Mouse (Mus musculus) CH12.LX (cell line): ENCODE results near the gene Myh8. TPM values are rescaled to one million over a fixed set of nuclear protein-coding genes. Genes with fewer than 3 reads are reported as not detected.

Source experiments
- DNase-seq: peaks from one replicate; pipeline ENCODE4 v3.0.0-alpha.2; 2013; ENCODE audit errors: extremely low read depth
- H3K27ac ChIP-seq: 2 replicates; pipeline ENCODE4 v1.5.1; 2012; ENCODE audit warnings: low read depth, mild to moderate bottlenecking, control low read depth, moderate library complexity; ENCODE audit not compliant: insufficient read depth
- H3K27me3 ChIP-seq: replicated peaks from 2 replicates; pipeline ENCODE3; 2012; ENCODE audit warnings: inconsistent platforms
- H3K36me3 ChIP-seq, 2 experiments: replicated peaks in 1 of 2; 2 replicates each; pipeline versions ENCODE3 to v1.6.1; 2012; ENCODE audit warnings: inconsistent platforms in 1 of 2, low read length in 1 of 2, mild to moderate bottlenecking in 1 of 2, mixed read lengths in 1 of 2, moderate library complexity in 1 of 2; ENCODE audit not compliant: control insufficient read depth in 1 of 2, insufficient read depth in 1 of 2
- H3K4me1 ChIP-seq, 2 experiments: 2 replicates each; pipeline ENCODE4 v1.6.1; 2012; ENCODE audit warnings: inconsistent platforms in 1 of 2, moderate library complexity in 1 of 2; ENCODE audit not compliant: insufficient read depth in 2 of 2, control insufficient read depth in 1 of 2
- H3K4me2 ChIP-seq: 2 replicates; pipeline ENCODE4 v1.6.1; 2012; ENCODE audit warnings: low read depth, mild to moderate bottlenecking, control low read depth; ENCODE audit not compliant: poor library complexity, insufficient read depth, severe bottlenecking
- H3K4me3 ChIP-seq, 3 experiments: fragments of 150-350 bp in 1 of 3; sonication (generic) in 1 of 3; replicated peaks in 1 of 3; 2 replicates each; pipeline versions ENCODE3 to v1.5.1; 2011 to 2012; ENCODE audit warnings: low read depth in 2 of 3, low read length in 2 of 3, mild to moderate bottlenecking in 2 of 3, moderate library complexity in 2 of 3, control low read depth in 1 of 3, improper control_type of control experiment in 1 of 3, inconsistent platforms in 1 of 3, mixed read lengths in 1 of 3; ENCODE audit not compliant: poor library complexity in 1 of 3
- H3K79me2 ChIP-seq: replicated peaks from 2 replicates; pipeline ENCODE4 v1.6.1; 2012; ENCODE audit warnings: mild to moderate bottlenecking, moderate library complexity; ENCODE audit not compliant: control insufficient read depth, poor library complexity, insufficient read depth, severe bottlenecking; ENCODE audit errors: extremely low read depth
- H3K9ac ChIP-seq: 2 replicates; pipeline ENCODE4 v1.6.1; 2012; ENCODE audit warnings: low read depth, mild to moderate bottlenecking, control low read depth, moderate library complexity; ENCODE audit not compliant: insufficient read depth
- H3K9me3 ChIP-seq: replicated peaks from 2 replicates; pipeline ENCODE3; 2012; ENCODE audit warnings: low read length, inconsistent platforms, mixed read lengths
- BHLHE40 ChIP-seq: IDR thresholded peaks from 2 replicates; pipeline ENCODE4 v1.6.1; 2011; ENCODE audit warnings: mild to moderate bottlenecking, low read depth, low read length, improper control_type of control experiment
- CHD1 ChIP-seq: IDR thresholded peaks from 2 replicates; pipeline ENCODE4 v1.6.1; 2012; ENCODE audit warnings: low read depth, low read length, improper control_type of control experiment, inconsistent platforms
- CHD2 ChIP-seq: IDR thresholded peaks from 2 replicates; pipeline ENCODE4 v1.6.1; 2011; ENCODE audit warnings: low read length, improper control_type of control experiment
- ETS1 ChIP-seq: conservative IDR thresholded peaks from 2 replicates; pipeline ENCODE4 v1.6.1; 2012; ENCODE audit warnings: low read depth, mild to moderate bottlenecking, inconsistent platforms, low read length, improper control_type of control experiment, moderate library complexity
- JUND ChIP-seq: conservative IDR thresholded peaks from 2 replicates; pipeline ENCODE4 v1.6.1; 2011; ENCODE audit warnings: low read depth, low read length, improper control_type of control experiment
- MAFK ChIP-seq: IDR thresholded peaks from 2 replicates; pipeline ENCODE4 v1.6.1; 2011; ENCODE audit warnings: low read length, improper control_type of control experiment; ENCODE audit not compliant: insufficient replicate concordance
- MAX ChIP-seq: IDR thresholded peaks from 2 replicates; pipeline ENCODE4 v1.6.1; 2011; ENCODE audit warnings: low read length, improper control_type of control experiment
- MEF2A ChIP-seq: IDR thresholded peaks from 2 replicates; pipeline ENCODE4 v1.6.1; 2014; ENCODE audit warnings: low read depth, mild to moderate bottlenecking, inconsistent platforms, low read length, improper control_type of control experiment, borderline replicate concordance
- RAD21 ChIP-seq: IDR thresholded peaks from 2 replicates; pipeline ENCODE4 v1.6.1; 2011; ENCODE audit warnings: low read depth, mild to moderate bottlenecking, low read length, improper control_type of control experiment, moderate library complexity
- SIN3A ChIP-seq: IDR thresholded peaks from 2 replicates; pipeline ENCODE4 v1.6.1; 2012; ENCODE audit warnings: low read length, improper control_type of control experiment, inconsistent platforms
- TCF12 ChIP-seq: IDR thresholded peaks from 2 replicates; pipeline ENCODE4 v1.6.1; 2014; ENCODE audit warnings: low read depth, mild to moderate bottlenecking, inconsistent platforms, low read length, improper control_type of control experiment
- UBTF ChIP-seq: IDR thresholded peaks from 2 replicates; pipeline ENCODE4 v1.6.1; 2012; ENCODE audit warnings: low read depth, mild to moderate bottlenecking, inconsistent platforms, low read length, improper control_type of control experiment, moderate library complexity
- dilution Hi-C: fragments of 300-500 bp; cut with MboI; formaldehyde crosslinking; loops from 2 replicates; pipeline ENCODE4 v1.14.3; 2020; ENCODE audit warnings: low sequenced_read_pairs; ENCODE audit not compliant: extremely low pct_unique_long_range_greater_than_20kb, extremely low pct_ligation_motif_present
- in situ Hi-C: fragments of 300-500 bp; cut with MboI; formaldehyde crosslinking; loops from 3 replicates; pipeline ENCODE4 v1.14.3; 2019; ENCODE audit warnings: low sequenced_read_pairs, low pct_ligation_motif_present, low pct_unique_long_range_greater_than_20kb, mixed read lengths
- polyA plus RNA-seq: library from polyadenylated mRNA; unstranded; fragments of >175 nt; gene quantifications from 2 replicates; pipeline ENCODE4 v1.2.1, GENCODE M21; 2012; ENCODE audit warnings: low read depth; ENCODE audit not compliant: insufficient read length
- total RNA-seq, 2 experiments: library from RNA; depleted of rRNA; stranded (reverse); fragments of 300-350 nt in 1 of 2; fragments of >200 nt in 1 of 2; gene quantifications; 2 replicates each; pipeline ENCODE4 v1.2.3; 2012 to 2014

Myh8 gene
- total and polyA plus RNA-seq, 3 experiments: 0.04 TPM; not detected in 2

- in situ Hi-C loops (no loop called here), dilution Hi-C loops (no loop called here)
- DNase-seq: no peak
- Histone ChIP-seq H3K9ac (no peak overlapping the region), H3K9me3 (no peaks in the 10 kb centered on the region), H3K4me1 (peaks cover 0 to 9% of the 10 kb centered on the region in 2 experiments; a peak in 2 of 4 replicates), H3K4me2 (no peak overlapping the region), H3K4me3 (no peak overlapping the region), H3K27ac (no peak overlapping the region), H3K79me2 (no peaks in the 10 kb centered on the region), H3K27me3 (peaks cover 5% of the 10 kb centered on the region), H3K36me3 (no peaks in the 10 kb centered on the region)
- TF ChIP-seq MEF2A (no peak), CHD1 (no peak), RAD21 (no peak), CHD2 (no peak), UBTF (no peak), MAX (no peak), SIN3A (no peak), MAFK (no peak), ETS1 (no peak), JUND (no peak), BHLHE40 (no peak), TCF12 (no peak)
Observed at GRCm38 (mm10) chr11:67358031-67358430, 81.1 kb downstream of the Myh8 start.

Other genes with a start within 250 kb of the Myh8 start
- 31.2 and 36.4 TPM in 2 replicates for gene Adprm, start 224.5 kb upstream of the Myh8 start, total RNA-seq (2012; rRNA removed)
- gene Adprm, start 224.5 kb upstream of the Myh8 start, total RNA-seq (2014; rRNA removed): 51.0 and 53.8 TPM in 2 replicates
- 43.4 and 56.7 TPM in 2 replicates for gene Adprm, start 224.5 kb upstream of the Myh8 start, polyA plus RNA-seq
- gene Sco1, start 224.5 kb upstream of the Myh8 start, total RNA-seq (2012; rRNA removed): 20.4 and 23.0 TPM in 2 replicates
- gene Sco1, start 224.5 kb upstream of the Myh8 start, total RNA-seq (2014; rRNA removed): 32.7 and 35.9 TPM in 2 replicates
- gene Sco1, start 224.5 kb upstream of the Myh8 start, polyA plus RNA-seq: 15.4 and 18.7 TPM in 2 replicates
- gene Myh3, start 198.8 kb upstream of the Myh8 start, total RNA-seq (2012; rRNA removed): 0.55 and 0.64 TPM in 2 replicates
- 0.08 and 0.12 TPM in 2 replicates for gene Myh3, start 198.8 kb upstream of the Myh8 start, total RNA-seq (2014; rRNA removed)
- gene Myh3, start 198.8 kb upstream of the Myh8 start, polyA plus RNA-seq: 0.26 and 0.29 TPM in 2 replicates
- gene Myh2, start 106.1 kb upstream of the Myh8 start, total RNA-seq (2012; rRNA removed): 0.08 TPM in 2 replicates
- 0.04 TPM in 1 of 2 replicates, not detected in the other for gene Myh2, start 106.1 kb upstream of the Myh8 start, total RNA-seq (2014; rRNA removed)
- 0.04 TPM in 1 of 2 replicates, not detected in the other for gene Myh2, start 106.1 kb upstream of the Myh8 start, polyA plus RNA-seq
- 0.04 TPM in 2 replicates for gene Myh1, start 77.1 kb upstream of the Myh8 start, total RNA-seq (2012; rRNA removed)
- gene Myh1, start 77.1 kb upstream of the Myh8 start, total RNA-seq (2014; rRNA removed): 0.04 TPM in 1 of 2 replicates, not detected in the other
- 0.04 TPM in 1 of 2 replicates, not detected in the other for gene Myh1, start 77.1 kb upstream of the Myh8 start, polyA plus RNA-seq
- gene Myh4, start 39.1 kb upstream of the Myh8 start, total RNA-seq (2012; rRNA removed): 0.04 TPM in 2 replicates
- not detected in 2 replicates for gene Myh4, start 39.1 kb upstream of the Myh8 start, total RNA-seq (2014; rRNA removed)
- gene Myh4, start 39.1 kb upstream of the Myh8 start, polyA plus RNA-seq: not detected in 2 replicates
- 1.2 and 2.1 TPM in 2 replicates for gene Myh13, start 44.5 kb downstream of the Myh8 start, total RNA-seq (2012; rRNA removed)
- 0.88 and 1.1 TPM in 2 replicates for gene Myh13, start 44.5 kb downstream of the Myh8 start, total RNA-seq (2014; rRNA removed)
- 2.4 and 2.8 TPM in 2 replicates for gene Myh13, start 44.5 kb downstream of the Myh8 start, polyA plus RNA-seq
- 7.0 and 7.4 TPM in 2 replicates for gene Gas7, start 178.3 kb downstream of the Myh8 start, total RNA-seq (2012; rRNA removed)
- 5.9 and 7.0 TPM in 2 replicates for gene Gas7, start 178.3 kb downstream of the Myh8 start, total RNA-seq (2014; rRNA removed)
- 20.8 and 21.7 TPM in 2 replicates for gene Gas7, start 178.3 kb downstream of the Myh8 start, polyA plus RNA-seq